Mouse (Mus musculus): ENCODE measurements around the gene Megf8.
A peak's percentile ranks its signal among the peaks of the same experiment; 100 is the strongest.

Gene Megf8

DNA sequence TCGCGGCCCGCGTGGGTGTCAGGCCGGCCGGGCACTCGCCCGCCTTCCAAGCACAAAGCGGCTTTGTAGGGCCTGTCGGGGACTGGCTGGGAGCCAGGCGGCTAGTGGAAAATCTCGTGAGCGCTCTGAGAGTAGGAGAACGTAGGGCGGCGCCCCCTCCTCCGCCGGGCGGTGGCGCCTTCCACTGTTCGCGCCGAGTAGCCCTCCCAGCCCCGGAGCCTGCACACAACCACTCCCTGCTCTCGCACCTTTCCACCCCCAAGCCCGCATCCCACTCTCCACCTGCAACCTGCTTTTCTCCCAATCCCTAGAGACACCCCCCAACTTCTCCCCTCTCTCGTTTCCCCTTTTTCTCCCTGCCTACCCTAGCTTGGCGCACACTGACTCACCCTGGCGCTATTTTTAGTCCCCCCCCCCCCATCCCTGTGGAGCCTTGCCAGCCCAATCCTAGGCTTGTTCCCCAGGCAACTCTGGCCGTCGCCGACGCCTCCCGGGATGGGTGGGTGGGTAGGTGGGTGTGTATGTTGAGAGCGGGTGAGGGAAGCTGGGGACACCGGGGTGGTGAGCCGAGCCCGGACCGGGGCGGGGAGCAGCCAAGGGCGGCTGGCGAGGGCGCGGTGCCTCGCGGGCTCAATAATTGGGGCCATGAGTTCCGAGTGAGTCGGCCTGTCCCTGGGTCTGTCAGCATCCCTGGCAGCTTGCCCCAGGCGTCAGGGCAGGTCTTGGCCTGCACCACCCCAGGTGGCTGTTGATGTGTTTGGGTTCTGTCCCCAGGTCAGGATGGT, 37.7 kb upstream of the Megf8 start:
- DNase-seq (ENCODE audit: low spot score in 2 of 2), result peak; percentile 80 to 83

DNA sequence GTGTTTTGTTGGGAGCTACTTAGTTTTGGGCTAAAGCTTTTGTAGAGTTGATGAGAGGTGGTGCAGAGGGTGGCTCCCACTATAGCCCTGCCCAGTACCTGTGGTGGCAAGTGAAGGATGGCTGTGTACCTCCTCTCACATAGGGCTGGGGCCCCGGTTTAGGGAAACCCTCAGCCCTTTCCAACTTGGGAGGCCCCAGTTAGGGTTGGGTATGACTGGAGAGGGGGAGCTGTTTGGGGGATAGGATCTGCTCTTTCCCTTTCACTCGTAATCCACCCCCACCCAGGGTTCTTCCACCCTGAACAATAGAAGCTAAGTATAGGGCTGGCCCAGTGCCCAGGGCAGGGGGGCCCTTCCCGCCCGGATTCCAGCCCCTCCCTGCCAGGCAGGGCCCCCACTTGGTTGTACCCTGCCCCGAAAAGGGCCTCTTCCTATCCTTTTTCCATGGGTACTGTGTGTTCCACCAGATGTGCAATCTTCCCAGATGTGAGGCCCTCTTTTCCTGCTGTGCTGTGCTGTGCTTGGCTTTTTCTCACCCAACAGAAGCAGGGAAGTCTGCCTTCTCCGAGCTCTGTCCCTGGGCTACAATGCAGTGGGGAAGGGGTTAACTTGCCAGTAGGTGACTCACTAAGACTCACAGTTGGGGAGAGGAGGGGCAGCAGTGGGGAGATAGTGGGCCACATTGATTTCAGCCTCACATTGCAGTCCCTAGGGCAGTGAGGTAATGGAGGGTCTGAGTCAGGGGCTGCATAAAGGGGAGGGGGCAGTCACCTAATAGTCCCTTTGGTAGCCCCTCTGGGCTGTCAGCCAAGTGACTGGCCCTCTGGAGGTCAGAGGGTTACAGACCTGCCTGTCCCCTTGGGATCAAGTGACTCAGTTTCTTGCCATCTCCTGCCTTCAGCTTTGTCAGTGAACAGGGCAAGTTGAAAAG, 36.8 kb upstream of the Megf8 start:
- no peak for DNase-seq (ENCODE audit: low spot score in 2 of 2)

DNA sequence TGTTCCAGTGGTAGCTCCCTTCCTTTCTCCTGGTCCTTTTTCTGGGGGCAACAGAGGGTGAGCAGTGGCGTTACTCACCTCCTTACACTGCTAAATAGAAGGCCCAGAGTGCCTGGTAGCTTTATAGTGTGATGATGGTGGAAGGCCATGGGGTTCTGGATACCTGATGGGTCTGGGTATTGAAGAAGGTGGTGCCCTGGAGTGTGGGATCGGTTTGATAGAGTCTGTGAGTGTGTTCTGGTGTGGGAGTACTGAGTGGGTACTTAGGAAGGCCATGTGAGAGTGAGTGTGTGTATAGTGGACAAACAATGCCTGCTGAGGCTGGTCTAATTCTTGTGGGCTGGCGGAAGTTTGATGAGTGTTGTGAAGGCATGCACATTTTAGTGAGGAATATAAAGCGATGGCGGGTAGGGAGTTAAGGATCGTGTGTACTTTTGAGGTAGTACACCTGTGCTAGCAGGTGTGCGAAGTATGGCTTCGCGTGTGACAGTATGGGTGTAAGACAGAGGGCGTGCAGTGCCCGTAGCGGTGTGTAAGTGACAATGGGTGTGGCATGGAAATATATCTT, 35.7 kb upstream of the Megf8 start:
- DNase-seq (ENCODE audit: low spot score in 2 of 2), result peak in 1 of 2 experiments; percentile 3

DNA sequence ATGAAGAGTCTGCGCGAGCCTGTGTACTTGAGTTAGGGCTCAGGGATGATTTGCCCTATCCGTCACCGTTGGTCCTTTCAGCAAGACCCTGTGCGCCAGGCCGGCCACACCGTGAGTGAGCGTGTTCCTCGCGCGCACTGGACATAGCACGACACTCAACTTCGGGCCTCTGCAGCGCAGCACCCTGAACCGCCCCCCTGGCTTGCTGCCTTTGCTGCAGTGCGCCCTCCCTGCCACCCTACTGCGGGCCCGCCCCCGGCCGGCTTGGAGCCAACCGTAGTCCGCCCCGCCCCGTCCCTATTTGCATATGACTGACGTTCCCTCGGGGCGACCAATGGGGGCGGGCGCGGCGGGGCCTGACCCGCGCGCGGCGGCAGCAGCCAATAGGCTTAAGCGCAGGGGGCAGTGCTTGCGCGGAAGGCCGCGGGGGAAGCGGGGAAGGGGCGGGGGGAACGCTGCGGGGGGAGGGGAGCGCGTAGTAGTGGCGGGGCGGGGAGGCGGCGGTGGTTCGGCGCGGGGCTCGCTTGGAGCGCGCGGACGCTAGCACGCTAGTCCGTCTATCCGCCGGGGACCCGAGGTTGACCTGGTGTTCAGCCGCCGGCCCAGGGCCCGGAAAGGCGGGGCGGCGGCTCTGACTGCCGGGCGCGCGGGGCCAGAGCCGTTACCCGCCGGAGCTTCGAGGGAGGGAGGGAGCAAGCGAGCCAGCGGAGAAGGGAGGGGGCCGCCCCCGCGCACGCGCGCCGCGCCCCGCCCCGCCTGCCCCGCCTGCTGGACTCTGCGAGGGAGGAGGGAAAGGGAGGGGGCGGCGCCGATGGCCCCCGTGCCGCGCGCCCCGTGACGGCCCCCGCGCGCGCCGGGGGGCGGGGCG, 35.0 kb upstream of the Megf8 start:
- DNase-seq (ENCODE audit: low spot score in 2 of 2), result peak; percentile 98 to 99

DNA sequence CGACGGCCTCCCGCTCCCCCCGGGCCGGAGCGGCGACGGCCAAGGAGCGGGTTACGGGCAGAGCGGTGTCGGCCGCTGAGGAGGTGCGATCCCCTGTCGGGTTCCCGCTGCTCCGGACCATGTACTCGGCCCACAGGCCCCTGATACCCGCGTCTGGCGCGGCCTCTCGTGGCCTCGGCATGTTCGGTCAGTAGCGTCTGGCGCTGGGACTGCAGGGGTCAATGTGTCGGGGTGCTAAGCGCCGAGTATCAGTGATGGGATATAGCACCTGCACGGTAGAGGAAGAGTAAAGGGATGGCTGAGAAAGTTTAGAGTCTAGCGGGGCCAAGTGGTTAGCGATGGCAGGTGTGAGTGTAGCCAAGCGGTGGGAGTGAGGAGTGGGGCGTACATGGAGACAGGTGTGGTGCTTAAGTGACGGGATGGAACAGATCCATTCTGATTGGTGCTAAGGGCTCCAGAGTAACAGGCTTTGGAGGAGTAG, 34.2 kb upstream of the Megf8 start:
- DNase-seq (ENCODE audit: low spot score in 2 of 2), result peak; percentile 30 to 49

DNA sequence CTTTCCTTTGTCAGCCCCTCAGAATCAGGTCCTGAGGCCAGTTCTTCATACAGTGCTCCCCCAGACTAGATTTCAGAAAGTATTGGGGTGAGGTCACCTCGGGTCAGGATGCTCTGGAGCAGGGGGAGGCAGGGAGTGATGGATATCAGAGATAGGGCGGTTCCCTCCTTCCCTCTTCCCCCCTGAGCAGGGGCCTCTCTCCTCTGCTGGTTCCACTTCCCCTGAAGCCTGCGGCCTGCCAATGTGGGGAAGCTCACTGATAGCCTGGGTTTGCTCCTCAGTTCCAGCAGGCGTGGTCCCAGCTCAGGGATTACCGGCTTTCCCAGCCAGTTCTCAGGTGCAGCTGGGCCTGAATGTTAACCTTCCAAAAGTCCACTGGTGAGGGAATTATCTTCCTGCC, 33.3 kb upstream of the Megf8 start:
- DNase-seq (ENCODE audit: low spot score in 2 of 2), result no peak

DNA sequence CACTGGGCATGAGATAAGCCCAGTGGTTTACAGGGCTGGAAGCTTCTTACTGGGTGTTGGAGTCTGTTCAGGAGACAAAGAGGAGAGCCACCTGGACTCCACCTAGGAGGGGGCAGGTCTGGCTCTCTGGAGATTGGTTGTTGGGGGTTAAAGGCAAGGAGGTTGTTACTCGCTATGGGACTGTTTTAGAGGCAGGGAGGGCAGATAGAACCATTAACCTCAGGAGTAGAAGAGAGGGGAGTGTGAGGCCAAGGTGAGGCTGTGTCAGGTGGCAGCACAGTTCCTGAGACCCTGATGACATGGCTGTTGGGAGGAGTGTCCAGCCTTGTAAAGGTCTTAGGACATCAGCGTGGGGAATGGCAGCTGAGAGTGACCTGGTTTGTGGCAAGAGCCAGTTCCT, 32.8 kb upstream of the Megf8 start:
- DNase-seq (ENCODE audit: low spot score in 2 of 2), result no peak

DNA sequence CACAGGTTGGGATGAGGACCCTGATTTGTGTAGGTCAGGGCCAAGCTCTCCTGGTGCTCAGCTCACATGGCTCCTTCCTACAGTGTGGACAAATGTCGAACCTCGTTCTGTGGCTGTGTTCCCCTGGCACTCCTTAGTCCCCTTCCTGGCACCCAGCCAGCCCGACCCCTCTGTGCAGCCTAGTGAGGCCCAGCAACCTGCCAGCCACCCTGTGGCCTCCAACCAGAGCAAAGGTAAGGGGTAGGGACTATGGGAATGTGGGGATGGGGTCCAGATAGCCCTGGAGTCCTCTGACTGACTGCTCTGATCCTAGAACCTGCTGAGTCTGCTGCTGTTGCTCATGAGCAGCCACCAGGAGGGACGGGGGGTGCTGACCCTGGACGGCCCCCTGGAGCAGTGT, 32.2 kb upstream of the Megf8 start:
- DNase-seq (ENCODE audit: low spot score in 2 of 2), result no peak

DNA sequence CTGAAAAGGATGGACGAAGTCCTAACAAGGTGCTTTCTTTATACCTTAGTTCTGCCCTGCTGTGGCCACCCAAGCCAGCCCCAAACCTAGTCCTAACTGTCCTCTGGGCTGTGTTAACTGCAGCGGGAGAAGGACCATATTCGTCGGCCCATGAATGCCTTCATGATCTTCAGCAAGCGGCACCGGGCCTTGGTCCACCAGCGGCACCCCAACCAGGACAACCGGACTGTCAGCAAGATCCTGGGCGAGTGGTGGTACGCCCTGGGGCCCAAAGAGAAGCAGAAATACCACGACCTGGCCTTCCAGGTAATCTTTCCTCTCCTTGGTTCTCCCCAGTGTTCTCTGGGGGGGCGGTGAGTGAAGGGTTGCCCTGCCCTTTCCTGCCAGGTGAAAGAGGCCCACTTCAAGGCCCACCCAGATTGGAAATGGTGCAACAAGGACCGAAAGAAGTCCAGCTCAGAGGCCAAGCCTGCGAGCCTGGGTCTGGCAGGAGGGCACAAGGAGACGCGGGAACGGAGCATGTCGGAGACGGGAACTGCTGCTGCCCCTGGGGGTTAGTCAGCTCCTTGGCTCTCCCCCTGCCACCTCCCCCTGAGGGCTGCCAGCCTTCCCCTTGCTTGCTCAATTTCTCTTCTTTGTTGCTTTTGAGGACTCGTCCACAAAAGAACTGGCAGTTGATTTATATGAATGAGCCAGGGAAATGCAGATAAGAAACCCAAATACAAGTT, 31.3 kb upstream of the Megf8 start:
- no peak for DNase-seq (ENCODE audit: low spot score in 2 of 2)

DNA sequence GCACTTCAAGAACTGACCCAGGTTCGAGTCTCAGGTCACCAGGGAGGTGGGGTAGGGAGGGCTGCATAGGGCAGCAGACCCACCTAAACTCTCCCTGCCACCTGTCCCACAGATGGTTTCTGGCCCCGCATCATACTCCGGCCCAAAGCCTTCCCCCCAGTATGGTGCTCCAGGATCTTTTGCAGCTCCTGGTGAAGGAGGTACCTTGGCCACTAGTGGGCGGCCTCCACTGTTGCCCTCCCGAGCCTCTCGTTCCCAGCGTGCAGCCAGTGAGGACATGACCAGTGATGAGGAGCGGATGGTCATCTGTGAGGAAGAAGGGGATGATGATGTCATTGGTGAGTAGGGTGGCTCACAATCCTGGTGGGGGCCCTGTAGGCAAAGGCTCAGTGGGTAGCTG, 30.0 kb upstream of the Megf8 start:
- DNase-seq (ENCODE audit: low spot score in 2 of 2), result no peak

DNA sequence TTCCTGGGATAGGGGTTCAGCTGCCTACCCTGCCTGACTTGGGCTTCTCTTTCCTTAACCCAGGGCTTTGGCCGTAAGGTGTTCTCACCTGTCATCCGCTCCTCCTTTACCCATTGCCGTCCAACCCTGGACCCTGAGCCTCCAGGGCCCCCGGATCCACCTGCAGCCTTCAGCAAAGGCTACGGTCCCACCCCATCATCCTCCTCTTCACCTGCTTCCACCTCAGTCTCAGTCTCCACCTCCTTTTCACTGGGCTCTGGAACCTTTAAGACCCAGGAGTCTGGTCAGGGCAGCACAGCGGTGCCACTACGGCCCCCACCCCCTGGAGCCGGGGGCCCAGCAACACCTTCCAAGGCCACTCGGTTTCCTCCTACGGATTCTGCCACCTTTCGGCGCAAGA, 29.0 kb upstream of the Megf8 start:
- no peak for DNase-seq (ENCODE audit: low spot score in 2 of 2)

DNA sequence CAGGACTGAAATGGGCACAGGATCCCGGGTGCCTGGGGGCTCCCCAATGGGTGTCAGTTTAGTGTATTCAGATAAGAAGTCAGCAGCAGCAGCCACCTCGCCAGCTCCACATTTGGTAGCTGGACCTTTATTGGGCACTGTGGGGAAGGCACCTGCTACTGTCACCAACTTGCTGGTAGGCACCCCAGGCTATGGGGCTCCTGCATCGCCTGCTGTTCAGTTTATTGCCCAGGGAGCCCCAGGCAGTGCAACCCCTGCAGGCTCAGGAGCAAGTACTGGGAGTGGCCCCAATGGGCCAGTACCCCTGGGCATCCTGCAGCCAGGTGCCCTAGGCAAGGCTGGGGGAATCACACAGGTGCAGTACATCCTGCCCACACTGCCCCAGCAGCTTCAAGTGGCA, 28.2 kb upstream of the Megf8 start:
- DNase-seq (ENCODE audit: low spot score in 2 of 2), result no peak

DNA sequence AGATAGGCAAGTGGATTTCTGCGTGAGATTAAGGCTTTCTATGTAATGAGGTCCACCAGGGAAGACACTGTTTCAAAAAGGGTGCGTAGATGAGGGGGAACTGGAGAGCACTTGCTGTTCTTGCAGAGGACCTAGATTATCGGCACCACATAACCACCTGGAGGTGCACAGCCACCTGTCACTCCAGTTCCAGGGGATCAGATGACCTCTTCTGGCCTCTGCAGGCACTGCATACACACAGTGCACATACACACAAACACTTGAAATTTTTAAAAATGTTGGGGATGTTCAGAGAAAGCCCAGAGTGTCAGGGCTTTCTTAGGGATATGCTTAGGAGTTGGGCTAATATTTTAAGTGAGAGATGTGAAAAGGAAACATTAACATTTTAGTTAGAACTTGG, 27.0 kb upstream of the Megf8 start:
- no peak for DNase-seq (ENCODE audit: low spot score in 2 of 2)

DNA sequence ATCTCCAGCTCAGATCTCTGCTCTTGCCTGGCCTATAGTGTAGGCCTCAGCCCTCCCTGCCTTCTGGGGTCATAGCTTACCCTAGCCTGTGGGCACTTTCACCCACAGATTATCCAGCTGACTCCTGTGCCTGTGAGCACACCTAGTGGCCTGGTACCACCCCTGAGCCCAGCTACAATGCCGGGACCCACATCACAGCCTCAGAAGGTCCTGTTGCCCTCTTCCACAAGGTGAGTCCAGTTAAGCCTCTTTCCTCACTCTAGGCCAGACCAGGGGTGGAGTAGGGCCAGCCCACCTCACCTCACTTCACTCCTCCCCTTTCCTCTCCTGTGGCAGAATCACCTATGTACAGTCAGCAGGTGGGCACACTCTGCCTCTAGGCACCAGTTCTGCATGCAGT, 26.5 kb upstream of the Megf8 start:
- no peak for DNase-seq (ENCODE audit: low spot score in 2 of 2)

DNA sequence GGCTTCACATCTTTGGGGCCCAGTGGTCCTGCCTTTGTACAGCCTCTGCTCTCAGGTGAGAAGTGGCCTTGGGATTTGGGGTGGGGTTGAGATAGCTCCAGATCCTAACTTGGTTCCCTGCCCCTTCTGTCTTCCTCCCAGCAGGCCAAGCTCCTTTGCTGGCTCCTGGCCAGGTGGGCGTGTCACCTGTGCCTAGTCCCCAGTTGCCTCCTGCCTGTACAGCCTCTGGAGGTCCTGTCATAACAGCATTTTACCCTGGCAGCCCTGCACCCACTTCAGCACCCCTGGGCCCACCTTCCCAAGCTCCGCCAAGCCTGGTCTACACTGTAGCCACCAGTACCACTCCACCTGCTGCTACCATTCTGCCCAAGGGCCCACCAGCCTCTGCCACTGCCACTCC, 26.1 kb upstream of the Megf8 start:
- DNase-seq (ENCODE audit: low spot score in 2 of 2), result peak in 1 of 2 experiments; percentile 3

DNA sequence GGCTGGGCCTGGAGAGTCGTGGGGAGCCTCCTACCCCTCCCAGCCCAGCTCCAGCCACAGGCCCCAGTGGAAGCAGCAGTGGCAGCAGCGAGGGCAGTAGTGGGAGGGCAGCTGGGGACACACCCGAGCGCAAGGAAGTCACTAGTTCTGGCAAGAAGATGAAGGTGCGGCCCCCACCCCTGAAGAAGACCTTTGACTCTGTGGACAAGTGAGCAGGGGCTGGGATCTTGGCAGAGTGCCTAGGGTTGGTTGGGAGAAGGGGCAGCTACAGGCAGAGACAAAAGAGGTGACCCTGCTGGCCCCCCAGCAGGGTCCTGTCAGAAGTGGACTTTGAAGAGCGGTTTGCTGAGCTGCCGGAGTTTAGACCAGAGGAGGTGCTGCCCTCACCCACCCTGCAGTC, 24.9 kb upstream of the Megf8 start:
- peak in 1 of 2 experiments; percentile 3 for DNase-seq (ENCODE audit: low spot score in 2 of 2)

DNA sequence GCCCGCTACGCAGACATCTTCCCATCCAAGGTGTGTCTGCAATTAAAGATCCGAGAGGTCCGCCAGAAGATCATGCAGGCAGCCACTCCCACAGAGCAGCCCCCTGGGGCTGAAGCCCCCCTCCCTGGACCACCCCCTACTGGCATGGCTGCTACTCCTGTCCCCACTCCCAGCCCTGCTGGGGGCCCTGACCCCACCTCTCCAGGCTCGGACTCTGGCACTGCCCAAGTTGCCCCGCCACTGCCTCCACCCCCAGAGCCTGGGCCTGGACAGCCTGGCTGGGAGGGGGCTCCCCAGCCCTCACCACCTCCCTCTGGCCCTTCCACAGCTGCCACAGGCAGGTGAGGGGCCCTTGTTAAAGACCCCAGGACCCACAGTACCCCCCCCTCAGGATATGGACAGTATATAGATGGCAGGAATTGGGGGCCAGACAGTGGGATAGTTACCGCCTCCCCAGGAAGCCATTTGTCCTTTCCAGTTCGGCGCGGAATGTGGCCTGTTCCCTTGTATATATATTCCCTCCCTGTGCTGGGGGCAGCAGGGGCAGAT, 23.7 kb upstream of the Megf8 start:
- DNase-seq (ENCODE audit: low spot score in 2 of 2), result peak in 1 of 2 experiments; percentile 4

DNA sequence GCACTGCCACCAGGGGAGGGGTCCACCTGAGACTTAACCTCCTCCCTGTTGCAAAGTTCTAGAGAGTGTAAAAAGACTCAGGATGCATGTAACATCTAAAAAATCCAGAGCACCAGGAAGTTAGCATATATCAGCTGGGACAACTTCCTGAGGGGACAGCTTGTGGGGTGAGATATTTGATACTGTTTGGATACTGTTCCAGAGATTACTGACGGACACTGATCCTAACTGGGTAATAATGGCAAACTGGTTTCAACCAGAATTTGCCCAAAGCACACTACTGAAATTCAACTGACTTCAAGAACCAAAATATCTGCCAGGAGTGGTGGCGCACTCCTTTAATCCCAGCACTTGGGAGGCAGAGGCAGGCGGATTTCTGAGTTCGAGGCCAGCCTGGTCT, 22.5 kb upstream of the Megf8 start:
- no peak for DNase-seq (ENCODE audit: low spot score in 2 of 2)

DNA sequence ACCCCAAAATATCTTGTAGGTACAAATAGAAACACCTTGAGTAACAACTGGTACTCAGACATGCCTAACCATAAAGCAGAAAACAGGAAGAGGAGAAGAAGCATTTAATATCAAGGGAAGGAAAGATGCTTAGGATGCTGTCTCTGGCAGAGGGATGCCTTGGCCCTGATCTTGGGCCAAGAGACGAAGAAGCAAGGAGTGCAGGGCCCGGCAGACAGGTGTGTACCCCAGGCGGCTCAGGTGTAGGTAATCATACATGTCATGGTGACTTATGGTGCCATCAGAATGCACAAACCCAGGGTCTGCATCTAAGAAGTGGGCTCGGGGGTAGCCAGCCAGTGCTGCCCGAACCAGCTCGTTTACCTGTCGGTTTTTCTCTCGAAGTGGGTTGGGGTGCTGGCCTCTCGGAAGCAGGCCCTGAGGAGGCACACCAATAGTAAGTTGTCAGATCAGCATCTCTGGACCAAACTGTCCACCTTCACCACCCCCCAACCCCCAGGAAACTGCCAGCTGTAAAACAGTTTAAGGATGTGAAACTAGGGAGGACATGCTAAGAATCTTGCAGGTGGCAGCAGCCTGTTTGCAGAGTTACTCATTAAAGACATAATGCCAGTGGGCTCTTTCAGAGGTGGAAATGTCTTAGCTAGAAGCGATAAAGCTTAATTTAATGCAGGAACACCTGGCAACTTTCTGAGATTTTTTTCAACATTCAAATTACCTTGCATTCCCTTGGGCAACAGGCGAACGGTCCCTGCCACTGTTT, 21.8 kb upstream of the Megf8 start:
- DNase-seq (ENCODE audit: low spot score in 2 of 2), result peak in 1 of 2 experiments; percentile 3

Data from thymus, postnatal 10 days (tissue).